Mouse (Mus musculus): Measurements from ENCODE around the gene Mlana. TPM values are rescaled to one million over a fixed set of nuclear protein-coding genes. Genes with fewer than 3 reads are reported as not detected.
A peak's percentile ranks its signal among the peaks of the same experiment; 100 is the strongest.

Gene Mlana
- polyA plus RNA-seq, 1 experiment: not detected

DNA sequence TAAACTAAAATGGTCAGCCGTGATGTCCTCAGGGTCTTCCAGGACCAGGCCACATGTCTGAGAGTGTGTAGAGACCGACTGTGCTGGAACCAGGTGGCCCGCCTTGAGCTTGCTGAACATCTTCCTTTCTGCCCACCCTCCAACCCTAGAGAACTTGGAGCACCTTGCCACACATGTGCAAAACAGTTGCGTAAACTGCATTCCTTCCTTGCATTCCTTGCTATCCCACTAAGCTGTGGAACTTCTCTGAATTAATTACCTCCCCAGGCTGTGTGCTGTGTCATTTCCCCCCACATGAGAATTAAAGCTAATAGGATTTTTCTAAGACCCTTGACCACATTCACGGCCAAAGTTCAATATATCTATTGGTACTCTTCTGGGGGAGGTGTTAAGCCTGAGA, 41.0 kb upstream of the Mlana start:
- Histone ChIP-seq H3K9ac (ENCODE audit: low read depth, poor library complexity, severe bottlenecking) (no peak overlapping the region), H3K4me3 (ENCODE audit: low read depth, low read length) (no peak overlapping the region), H3K27ac (ENCODE audit: insufficient read depth, low read length) (peak overlapping the region; percentile 17; the same call in 1 of the 2 replicates), H3K4me1 (ENCODE audit: control insufficient read depth, insufficient read depth, low read length) (peaks cover 2% of the 10 kb centered on the region), H3K36me3 (ENCODE audit: control insufficient read depth, insufficient read depth, low read length, poor library complexity, severe bottlenecking) (no peaks in the 10 kb centered on the region), H3K27me3 (ENCODE audit: control insufficient read depth, insufficient read depth, low read length, poor library complexity, severe bottlenecking) (no peaks in the 10 kb centered on the region), H3K9me3 (replicated peaks; ENCODE audit: control insufficient read depth, insufficient read depth, low read length, poor library complexity, severe bottlenecking) (no peaks in the 10 kb centered on the region)
- TF ChIP-seq EP300 (IDR thresholded peaks at IDR 0.05; ENCODE audit: insufficient read depth, low read depth, low read length) (no peak), POLR2A (IDR thresholded peaks at IDR 0.05; ENCODE audit: insufficient read depth, low read length) (no peak), CTCF (IDR thresholded peaks at IDR 0.05; ENCODE audit: low read depth, low read length) (no peak)

DNA sequence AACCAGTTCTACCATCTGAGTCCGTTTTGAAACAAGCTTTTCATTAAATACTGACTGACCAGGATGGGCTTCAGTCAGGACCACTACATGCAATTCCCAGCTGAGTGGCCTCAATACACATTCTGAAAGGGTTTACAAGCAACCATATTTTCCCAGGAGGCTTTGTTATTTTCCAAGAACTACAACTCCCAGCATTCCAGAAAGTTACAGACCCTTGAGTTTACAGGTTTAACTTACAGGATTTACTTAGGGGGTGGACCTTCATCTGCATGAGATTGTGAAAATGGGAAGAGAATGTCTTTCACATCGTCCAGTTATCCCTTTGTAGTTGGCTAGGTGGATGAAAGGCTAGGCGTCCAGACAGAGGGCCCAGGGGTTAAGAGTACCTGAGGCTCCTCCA, 40.6 kb upstream of the Mlana start:
- Histone ChIP-seq H3K4me3 (ENCODE audit: low read depth, low read length) (no peak overlapping the region), H3K9me3 (replicated peaks; ENCODE audit: control insufficient read depth, insufficient read depth, low read length, poor library complexity, severe bottlenecking) (no peaks in the 10 kb centered on the region), H3K27me3 (ENCODE audit: control insufficient read depth, insufficient read depth, low read length, poor library complexity, severe bottlenecking) (no peaks in the 10 kb centered on the region), H3K36me3 (ENCODE audit: control insufficient read depth, insufficient read depth, low read length, poor library complexity, severe bottlenecking) (no peaks in the 10 kb centered on the region), H3K9ac (ENCODE audit: low read depth, poor library complexity, severe bottlenecking) (no peak overlapping the region), H3K27ac (ENCODE audit: insufficient read depth, low read length) (0 out of 2 replicates have a peak overlapping the region, but pooled peaks have one; percentile 17), H3K4me1 (ENCODE audit: control insufficient read depth, insufficient read depth, low read length) (peaks cover 2% of the 10 kb centered on the region)
- no peak for TF ChIP-seq CTCF (IDR thresholded peaks at IDR 0.05; ENCODE audit: low read depth, low read length)
- no peak for TF ChIP-seq EP300 (IDR thresholded peaks at IDR 0.05; ENCODE audit: insufficient read depth, low read depth, low read length)
- TF ChIP-seq POLR2A (IDR thresholded peaks at IDR 0.05; ENCODE audit: insufficient read depth, low read length): no peak

DNA sequence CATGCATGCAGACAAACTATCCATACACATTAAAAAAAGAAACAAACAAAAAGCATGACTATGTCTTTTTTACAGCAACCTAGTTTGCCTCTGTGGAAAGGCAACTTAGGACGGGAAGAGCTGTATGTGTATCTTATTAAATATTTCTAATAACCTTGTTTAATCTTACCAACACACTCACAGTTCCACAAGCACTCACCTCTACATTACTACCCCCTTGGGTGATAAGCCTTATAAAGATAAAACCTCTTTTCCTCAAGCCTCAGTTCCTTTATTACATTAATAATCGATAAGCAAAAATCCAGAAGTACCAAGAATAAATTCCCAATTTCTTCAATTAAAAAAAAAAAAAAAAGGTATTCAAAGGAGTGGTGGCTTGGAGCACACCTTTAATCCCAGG, 40.1 kb upstream of the Mlana start:
- TF ChIP-seq POLR2A (IDR thresholded peaks at IDR 0.05; ENCODE audit: insufficient read depth, low read length) (no peak), CTCF (IDR thresholded peaks at IDR 0.05; ENCODE audit: low read depth, low read length) (no peak), EP300 (IDR thresholded peaks at IDR 0.05; ENCODE audit: insufficient read depth, low read depth, low read length) (no peak)
- no peak overlapping the region for H3K27ac ChIP-seq (ENCODE audit: insufficient read depth, low read length)
- H3K4me3 ChIP-seq (ENCODE audit: low read depth, low read length): no peak overlapping the region
- H3K27me3 ChIP-seq (ENCODE audit: control insufficient read depth, insufficient read depth, low read length, poor library complexity, severe bottlenecking): no peaks in the 10 kb centered on the region
- no peak overlapping the region for H3K9ac ChIP-seq (ENCODE audit: low read depth, poor library complexity, severe bottlenecking)
- H3K4me1 ChIP-seq (ENCODE audit: control insufficient read depth, insufficient read depth, low read length): peaks cover 2% of the 10 kb centered on the region
- H3K9me3 ChIP-seq (replicated peaks; ENCODE audit: control insufficient read depth, insufficient read depth, low read length, poor library complexity, severe bottlenecking): no peaks in the 10 kb centered on the region
- H3K36me3 ChIP-seq (ENCODE audit: control insufficient read depth, insufficient read depth, low read length, poor library complexity, severe bottlenecking): no peaks in the 10 kb centered on the region

DNA sequence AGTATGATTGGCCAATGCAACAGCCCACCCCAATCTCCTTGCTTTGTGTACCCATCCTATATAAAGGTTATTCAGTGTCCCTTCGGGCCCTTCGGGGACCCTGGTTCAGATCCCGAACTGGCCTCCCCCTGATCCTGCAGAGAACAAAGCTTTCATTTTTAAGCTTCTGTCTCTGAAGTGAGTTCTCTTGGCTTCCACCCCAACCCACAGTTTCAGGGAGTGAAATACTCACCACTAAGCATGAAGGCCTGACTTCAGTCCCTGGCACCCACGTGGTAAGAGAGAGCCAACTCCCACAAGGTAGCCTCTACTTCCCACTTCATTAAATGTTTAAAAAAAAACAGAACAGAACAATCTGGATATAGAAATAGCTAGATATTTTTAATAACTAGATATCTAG, 38.8 kb upstream of the Mlana start:
- H3K9ac ChIP-seq (ENCODE audit: low read depth, poor library complexity, severe bottlenecking): no peak overlapping the region
- no peaks in the 10 kb centered on the region for H3K9me3 ChIP-seq (replicated peaks; ENCODE audit: control insufficient read depth, insufficient read depth, low read length, poor library complexity, severe bottlenecking)
- H3K27ac ChIP-seq (ENCODE audit: insufficient read depth, low read length): no peak overlapping the region
- H3K27me3 ChIP-seq (ENCODE audit: control insufficient read depth, insufficient read depth, low read length, poor library complexity, severe bottlenecking): no peaks in the 10 kb centered on the region
- H3K36me3 ChIP-seq (ENCODE audit: control insufficient read depth, insufficient read depth, low read length, poor library complexity, severe bottlenecking): no peaks in the 10 kb centered on the region
- no peak overlapping the region for H3K4me3 ChIP-seq (ENCODE audit: low read depth, low read length)
- TF ChIP-seq CTCF (IDR thresholded peaks at IDR 0.05; ENCODE audit: low read depth, low read length) (no peak), POLR2A (IDR thresholded peaks at IDR 0.05; ENCODE audit: insufficient read depth, low read length) (no peak), EP300 (IDR thresholded peaks at IDR 0.05; ENCODE audit: insufficient read depth, low read depth, low read length) (no peak)
- H3K4me1 ChIP-seq (ENCODE audit: control insufficient read depth, insufficient read depth, low read length): peaks cover 2% of the 10 kb centered on the region

DNA sequence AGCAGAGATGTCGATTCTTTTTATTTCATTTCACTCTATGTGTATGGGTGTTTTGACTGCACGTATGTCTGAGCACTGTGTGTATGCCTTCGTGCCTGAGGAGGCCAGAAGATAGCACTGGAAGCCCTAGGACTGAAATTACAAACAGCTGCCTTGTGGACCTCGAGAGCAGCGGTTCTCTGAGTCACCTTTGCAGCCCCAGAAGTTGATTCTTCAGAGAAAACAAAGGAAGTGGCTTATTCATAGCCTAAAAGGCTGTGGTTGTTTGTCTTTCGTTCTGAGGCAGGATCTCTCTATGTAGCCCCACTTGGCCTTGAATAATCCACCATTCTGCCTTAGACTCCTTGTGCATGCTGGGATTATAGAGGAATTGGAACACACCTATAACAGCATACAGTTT, 37.9 kb upstream of the Mlana start:
- H3K9ac ChIP-seq (ENCODE audit: low read depth, poor library complexity, severe bottlenecking): no peak overlapping the region
- TF ChIP-seq POLR2A (IDR thresholded peaks at IDR 0.05; ENCODE audit: insufficient read depth, low read length): no peak
- TF ChIP-seq EP300 (IDR thresholded peaks at IDR 0.05; ENCODE audit: insufficient read depth, low read depth, low read length): no peak
- TF ChIP-seq CTCF (IDR thresholded peaks at IDR 0.05; ENCODE audit: low read depth, low read length): no peak

DNA sequence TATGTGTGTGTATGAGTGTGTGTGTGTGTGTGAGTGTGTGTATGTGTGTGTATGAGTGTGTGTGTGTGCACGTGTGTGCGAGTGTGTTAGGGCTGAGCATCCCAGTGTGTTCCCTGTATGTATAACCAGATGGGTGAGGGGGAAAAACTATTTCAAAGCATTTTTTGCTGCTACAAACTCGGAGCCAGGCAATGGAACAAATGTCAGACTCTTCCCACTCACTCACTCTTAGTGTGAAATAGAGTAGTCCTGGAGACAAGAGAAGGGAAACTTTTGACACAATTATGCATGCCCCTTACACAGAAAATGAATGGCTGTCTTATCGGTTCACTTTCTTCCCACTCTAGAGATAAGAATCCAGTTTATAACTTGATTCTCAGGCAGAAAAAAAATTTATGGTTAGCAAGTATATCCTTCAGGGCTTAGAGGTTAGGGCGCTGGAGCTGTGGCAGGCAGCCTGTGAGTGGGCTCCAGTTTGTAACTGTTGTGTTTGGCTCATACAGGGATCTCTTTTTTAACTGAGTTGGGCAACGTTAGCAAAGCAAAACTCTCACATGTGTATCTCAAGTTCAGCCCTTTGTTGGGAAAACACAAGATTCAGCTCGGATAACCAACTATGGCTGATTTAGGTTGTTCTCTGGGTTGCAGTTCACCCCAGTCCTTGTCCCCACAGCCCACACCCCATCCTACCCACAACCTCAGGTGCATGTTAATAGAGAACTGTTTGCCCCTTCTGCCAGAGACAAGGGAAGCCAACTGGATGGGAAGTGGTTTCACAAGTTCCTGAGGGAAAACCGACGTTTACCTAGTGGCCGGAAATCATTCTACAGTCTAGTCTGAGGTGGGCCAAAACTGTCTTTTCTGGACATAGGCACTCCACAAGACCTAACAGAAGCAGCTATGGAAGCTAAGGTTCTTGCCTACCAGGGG, 36.5 kb upstream of the Mlana start:
- no peaks in the 10 kb centered on the region for H3K4me1 ChIP-seq (ENCODE audit: control insufficient read depth, insufficient read depth, low read length)
- no peak overlapping the region for H3K4me3 ChIP-seq (ENCODE audit: low read depth, low read length)
- no peaks in the 10 kb centered on the region for H3K9me3 ChIP-seq (replicated peaks; ENCODE audit: control insufficient read depth, insufficient read depth, low read length, poor library complexity, severe bottlenecking)
- H3K27me3 ChIP-seq (ENCODE audit: control insufficient read depth, insufficient read depth, low read length, poor library complexity, severe bottlenecking): no peaks in the 10 kb centered on the region
- no peaks in the 10 kb centered on the region for H3K36me3 ChIP-seq (ENCODE audit: control insufficient read depth, insufficient read depth, low read length, poor library complexity, severe bottlenecking)
- TF ChIP-seq EP300 (IDR thresholded peaks at IDR 0.05; ENCODE audit: insufficient read depth, low read depth, low read length) (no peak), POLR2A (IDR thresholded peaks at IDR 0.05; ENCODE audit: insufficient read depth, low read length) (no peak), CTCF (IDR thresholded peaks at IDR 0.05; ENCODE audit: low read depth, low read length) (no peak)
- no peak overlapping the region for H3K27ac ChIP-seq (ENCODE audit: insufficient read depth, low read length)
- H3K9ac ChIP-seq (ENCODE audit: low read depth, poor library complexity, severe bottlenecking): no peak overlapping the region

More for the DNA sequence above, 37.9 kb upstream of the Mlana start:
- Histone ChIP-seq H3K4me3 (ENCODE audit: low read depth, low read length) (no peak overlapping the region), H3K27ac (ENCODE audit: insufficient read depth, low read length) (no peak overlapping the region), H3K4me1 (ENCODE audit: control insufficient read depth, insufficient read depth, low read length) (peaks cover 2% of the 10 kb centered on the region), H3K36me3 (ENCODE audit: control insufficient read depth, insufficient read depth, low read length, poor library complexity, severe bottlenecking) (no peaks in the 10 kb centered on the region), H3K9me3 (replicated peaks; ENCODE audit: control insufficient read depth, insufficient read depth, low read length, poor library complexity, severe bottlenecking) (no peaks in the 10 kb centered on the region), H3K27me3 (ENCODE audit: control insufficient read depth, insufficient read depth, low read length, poor library complexity, severe bottlenecking) (no peaks in the 10 kb centered on the region)

Data from ES-Bruce4 (cell line).